Mouse (Mus musculus): ENCODE data around the gene Creb5. TPM values are rescaled to one million over a fixed set of nuclear protein-coding genes. Genes with fewer than 3 reads are reported as not detected.

The Creb5 gene
- polyA plus RNA-seq, 1 experiment, result 0.30 TPM

GRCm38 (mm10) chr6:53618164-53618563 lies 331.1 kb downstream of the Creb5 start:
- DNase-seq (ENCODE audit: low read depth, low spot score), result no peak
- 42% methylated on average over 8 of the region's 8 CpGs for WGBS

- 62% methylated on average over 1 of the region's 1 CpGs for WGBS
Measured at GRCm38 (mm10) chr6:53619676-53620075, 332.6 kb downstream of the Creb5 start.

GRCm38 (mm10) chr6:53621295-53621694 lies 334.2 kb downstream of the Creb5 start:
- no peak for DNase-seq (ENCODE audit: low read depth, low spot score)
- WGBS, result 41% methylated on average over 5 of the region's 5 CpGs

More at GRCm38 (mm10) chr6:53619676-53620075, 332.6 kb downstream of the Creb5 start:
- no peak for DNase-seq (ENCODE audit: low read depth, low spot score)

- no peak for DNase-seq (ENCODE audit: low read depth, low spot score)
- WGBS, result 67% methylated on average over 15 of the region's 15 CpGs
Measured at GRCm38 (mm10) chr6:53624455-53625276, 337.6 kb downstream of the Creb5 start.

- WGBS, result 80% methylated on average over 5 of the region's 5 CpGs
Measured at GRCm38 (mm10) chr6:53626044-53626443, 339.0 kb downstream of the Creb5 start.

GRCm38 (mm10) chr6:53628714-53629113 lies 341.6 kb downstream of the Creb5 start:
- DNase-seq (ENCODE audit: low read depth, low spot score), result no peak

More at GRCm38 (mm10) chr6:53626044-53626443, 339.0 kb downstream of the Creb5 start:
- no peak for DNase-seq (ENCODE audit: low read depth, low spot score)

GRCm38 (mm10) chr6:53635453-53635852 lies 348.4 kb downstream of the Creb5 start:
- DNase-seq (ENCODE audit: low read depth, low spot score), result no peak
- 76% methylated on average over 7 of the region's 7 CpGs for WGBS

- WGBS, result 75% methylated on average over 13 of the region's 13 CpGs
- no peak for DNase-seq (ENCODE audit: low read depth, low spot score)
Measured at GRCm38 (mm10) chr6:53637356-53638351, 350.6 kb downstream of the Creb5 start.

GRCm38 (mm10) chr6:53641633-53642605 lies 354.8 kb downstream of the Creb5 start:
- WGBS, result 81% methylated on average over 30 of the region's 30 CpGs
- no peak for DNase-seq (ENCODE audit: low read depth, low spot score)

GRCm38 (mm10) chr6:53642826-53643356 lies 355.8 kb downstream of the Creb5 start:
- 86% methylated on average over 7 of the region's 7 CpGs for WGBS

GRCm38 (mm10) chr6:53643481-53643880 lies 356.4 kb downstream of the Creb5 start:
- DNase-seq (ENCODE audit: low read depth, low spot score), result no peak
- WGBS, result 67% methylated on average over 5 of the region's 5 CpGs

More at GRCm38 (mm10) chr6:53642826-53643356, 355.8 kb downstream of the Creb5 start:
- DNase-seq (ENCODE audit: low read depth, low spot score), result no peak

- WGBS, result 75% methylated on average over 6 of the region's 6 CpGs
- DNase-seq (ENCODE audit: low read depth, low spot score), result no peak
Measured at GRCm38 (mm10) chr6:53644056-53644455, 357.0 kb downstream of the Creb5 start.

- DNase-seq (ENCODE audit: low read depth, low spot score), result no peak
- WGBS, result 84% methylated on average over 7 of the region's 7 CpGs
Measured at GRCm38 (mm10) chr6:53644971-53645370, 357.9 kb downstream of the Creb5 start.

- DNase-seq (ENCODE audit: low read depth, low spot score), result no peak
- whole genome bisulfite sequencing, result 74% methylated on average over 1 of the region's 1 CpGs
Measured at GRCm38 (mm10) chr6:53649782-53650181, 362.7 kb downstream of the Creb5 start.

GRCm38 (mm10) chr6:53652691-53653090 lies 365.6 kb downstream of the Creb5 start:
- no peak for DNase-seq (ENCODE audit: low read depth, low spot score)
- WGBS, result 77% methylated on average over 5 of the region's 5 CpGs

GRCm38 (mm10) chr6:53653706-53654360 lies 366.8 kb downstream of the Creb5 start:
- DNase-seq (ENCODE audit: low read depth, low spot score), result no peak
- WGBS, result 34% methylated on average over 8 of the region's 8 CpGs

GRCm38 (mm10) chr6:53654361-53654824 lies 367.3 kb downstream of the Creb5 start:
- WGBS, result 28% methylated on average over 12 of the region's 12 CpGs
- no peak for DNase-seq (ENCODE audit: low read depth, low spot score)

GRCm38 (mm10) chr6:53656466-53656865 lies 369.4 kb downstream of the Creb5 start:
- WGBS, result 87% methylated on average over 3 of the region's 3 CpGs
- DNase-seq (ENCODE audit: low read depth, low spot score), result no peak

All from large intestine, adult 2 months (tissue).